Mouse (Mus musculus): ENCODE results near the gene Mcat.

The Mcat gene

DNA sequence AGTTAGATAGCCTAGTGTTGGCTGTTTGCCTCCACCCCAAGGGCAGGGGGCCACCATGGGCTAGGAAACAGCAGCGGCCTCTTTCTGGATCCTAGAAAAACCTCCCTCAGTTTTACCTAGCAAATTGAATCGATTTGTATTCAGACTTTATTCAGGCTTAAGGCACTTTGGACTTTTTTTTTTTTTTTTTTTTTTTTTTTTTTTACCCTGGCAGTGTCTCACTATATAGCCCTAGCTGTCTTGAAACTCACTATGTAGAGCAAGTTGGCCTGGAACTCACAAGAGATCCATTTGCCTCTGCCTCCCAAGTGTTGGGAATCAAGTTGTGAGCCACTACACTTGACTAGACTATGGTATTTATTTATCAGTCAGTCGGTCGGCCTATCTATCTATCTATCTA lies 33.2 kb upstream of the Mcat start:
- Histone ChIP-seq H3K4me1 (replicated peaks; ENCODE audit: low read depth, low read length) (peaks cover 29% of the 10 kb centered on the region), H3K9me3 (ENCODE audit: low read length) (no peaks in the 10 kb centered on the region), H3K4me3 (replicated peaks; ENCODE audit: low read length) (no peak overlapping the region), H3K36me3 (ENCODE audit: insufficient read depth, low read length) (peaks cover 16% of the 10 kb centered on the region), H3K27me3 (ENCODE audit: insufficient read depth, low read length) (no peaks in the 10 kb centered on the region)
- TF ChIP-seq NANOG (IDR thresholded peaks at IDR 0.05; ENCODE audit: borderline replicate concordance, low read length), result no peak
- TF ChIP-seq POU5F1 (IDR thresholded peaks at IDR 0.05; ENCODE audit: borderline replicate concordance, low read length), result no peak
- TF ChIP-seq CTCF (conservative IDR thresholded peaks at IDR 0.05; ENCODE audit: low read length), result no peak

DNA sequence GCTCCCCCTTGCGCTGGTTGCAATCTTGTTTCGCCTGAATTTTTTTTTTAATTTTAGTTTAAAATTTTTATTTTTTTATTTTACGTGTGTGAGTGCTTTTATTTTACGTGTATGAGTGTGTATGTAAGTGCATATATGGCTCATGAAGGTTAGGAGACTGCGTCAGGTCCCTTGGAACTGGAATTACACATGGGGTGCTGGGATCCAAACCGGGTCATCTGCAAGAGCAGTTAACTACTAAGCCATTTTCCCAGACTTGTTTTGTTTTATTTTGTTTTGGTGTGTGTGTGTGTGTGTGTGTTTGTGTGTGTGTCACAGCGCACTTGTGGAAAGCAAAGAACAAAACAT lies 31.8 kb upstream of the Mcat start:
- TF ChIP-seq POU5F1 (IDR thresholded peaks at IDR 0.05; ENCODE audit: borderline replicate concordance, low read length), result no peak
- TF ChIP-seq CTCF (conservative IDR thresholded peaks at IDR 0.05; ENCODE audit: low read length), result no peak
- TF ChIP-seq NANOG (IDR thresholded peaks at IDR 0.05; ENCODE audit: borderline replicate concordance, low read length), result no peak

DNA sequence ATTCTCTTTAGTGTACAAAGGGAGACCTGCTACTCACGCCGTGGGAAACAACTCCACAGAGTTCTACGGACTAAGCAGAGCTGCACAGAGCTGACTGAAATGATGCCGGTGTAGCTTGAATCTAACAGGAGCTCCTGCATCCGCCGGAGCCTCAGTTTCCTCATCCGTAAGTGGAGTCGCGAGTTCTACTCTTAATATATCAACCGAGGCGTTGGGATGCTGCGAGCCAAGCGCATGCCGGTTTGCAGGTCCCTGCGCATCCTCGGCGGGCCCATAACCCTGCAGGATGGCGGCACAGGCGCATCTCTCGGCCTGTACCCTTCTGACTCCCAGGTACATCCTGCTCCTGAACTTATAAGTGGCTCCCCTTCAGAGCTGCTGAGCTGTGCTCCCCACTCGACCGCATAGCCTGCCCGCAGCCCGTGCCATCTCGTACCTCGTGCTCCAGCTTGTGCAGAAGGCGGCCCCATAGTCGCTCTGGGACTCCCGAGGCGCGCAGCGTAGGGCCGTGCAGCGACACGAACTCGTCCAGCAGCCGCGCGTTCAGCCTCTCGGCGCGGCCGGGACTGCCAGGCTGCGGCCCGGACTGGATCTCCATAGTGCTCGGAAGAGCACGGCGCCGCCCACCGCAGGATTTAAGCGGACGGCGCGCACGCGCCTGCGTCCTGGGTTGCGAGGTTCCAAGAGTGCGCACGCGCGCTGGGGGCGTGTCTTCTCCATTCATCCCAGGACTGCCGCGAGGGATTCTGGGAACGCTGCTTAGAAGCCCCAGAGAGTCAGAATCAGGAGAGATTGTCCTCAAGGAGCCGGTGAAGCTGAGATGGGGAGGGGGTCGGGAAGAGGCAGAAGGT lies 31.2 kb upstream of the Mcat start, which contains the start of gene Ttll12:
TSS of gene Ttll12 (minus strand) at position 645 of the 851 bp plus-strand sequence.
- no peaks in the 10 kb centered on the region for H3K9me3 ChIP-seq (ENCODE audit: low read length)
- H3K36me3 ChIP-seq (ENCODE audit: insufficient read depth, low read length), result peaks cover 37% of the 10 kb centered on the region
- H3K27me3 ChIP-seq (ENCODE audit: insufficient read depth, low read length), result no peaks in the 10 kb centered on the region
- peak within 1 kb of the TSS; percentile 90 for H3K4me3 ChIP-seq (replicated peaks; ENCODE audit: low read length)
- TF ChIP-seq POU5F1 (IDR thresholded peaks at IDR 0.05; ENCODE audit: borderline replicate concordance, low read length) (no peak), CTCF (conservative IDR thresholded peaks at IDR 0.05; ENCODE audit: low read length) (no peak), NANOG (IDR thresholded peaks at IDR 0.05; ENCODE audit: borderline replicate concordance, low read length) (no peak)
- peaks cover 36% of the 10 kb centered on the region for H3K4me1 ChIP-seq (replicated peaks; ENCODE audit: low read depth, low read length)

More for the DNA sequence above, 31.8 kb upstream of the Mcat start:
- H3K4me3 ChIP-seq (replicated peaks; ENCODE audit: low read length), result peak overlapping the region; percentile 90
- peaks cover 36% of the 10 kb centered on the region for H3K4me1 ChIP-seq (replicated peaks; ENCODE audit: low read depth, low read length)
- H3K27me3 ChIP-seq (ENCODE audit: insufficient read depth, low read length), result no peaks in the 10 kb centered on the region
- no peaks in the 10 kb centered on the region for H3K9me3 ChIP-seq (ENCODE audit: low read length)
- H3K36me3 ChIP-seq (ENCODE audit: insufficient read depth, low read length), result peaks cover 31% of the 10 kb centered on the region

DNA sequence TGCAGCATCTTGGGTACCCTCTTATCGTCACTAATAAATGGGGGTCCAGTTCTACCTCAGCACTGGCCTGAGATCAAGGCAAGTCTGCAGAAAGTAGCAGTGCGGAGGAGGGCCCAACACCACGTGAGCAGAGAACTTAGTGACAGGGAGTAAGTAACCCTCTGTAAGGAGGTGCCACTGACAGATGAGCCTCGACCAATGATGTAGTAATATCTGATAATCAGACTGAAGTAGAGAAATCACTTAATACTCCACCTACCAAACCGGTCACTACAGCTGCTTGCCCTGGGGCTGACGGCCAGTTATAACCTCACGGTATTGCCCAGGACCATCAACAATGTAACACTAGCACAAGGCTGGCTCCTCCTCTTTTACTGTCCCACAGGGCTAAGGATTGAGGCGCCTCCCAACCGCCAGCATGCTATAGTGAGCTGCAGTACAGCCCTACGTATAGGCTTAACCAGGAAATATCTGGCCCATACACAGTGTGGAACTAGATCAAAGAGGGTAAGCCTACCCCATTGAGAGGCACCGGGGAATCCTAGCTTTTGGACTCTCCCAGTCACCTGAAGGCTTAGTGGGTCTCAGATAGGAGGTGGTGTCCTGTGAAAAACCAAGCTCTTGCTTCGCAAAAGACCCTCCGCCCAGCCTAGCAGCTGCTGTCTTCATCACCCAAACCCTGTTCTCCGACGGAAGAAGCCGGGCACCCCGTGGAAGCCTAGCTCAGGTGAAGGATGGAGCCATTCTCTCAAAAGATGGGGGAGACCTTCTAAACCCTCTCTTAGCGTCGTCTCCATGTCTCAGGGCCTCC lies 30.3 kb upstream of the Mcat start:
- peak overlapping the region; percentile 90 for H3K4me3 ChIP-seq (replicated peaks; ENCODE audit: low read length)
- H3K36me3 ChIP-seq (ENCODE audit: insufficient read depth, low read length), result peaks cover 44% of the 10 kb centered on the region
- no peaks in the 10 kb centered on the region for H3K9me3 ChIP-seq (ENCODE audit: low read length)
- peaks cover 36% of the 10 kb centered on the region for H3K4me1 ChIP-seq (replicated peaks; ENCODE audit: low read depth, low read length)
- TF ChIP-seq CTCF (conservative IDR thresholded peaks at IDR 0.05; ENCODE audit: low read length) (no peak), NANOG (IDR thresholded peaks at IDR 0.05; ENCODE audit: borderline replicate concordance, low read length) (no peak), POU5F1 (IDR thresholded peaks at IDR 0.05; ENCODE audit: borderline replicate concordance, low read length) (no peak)
- no peaks in the 10 kb centered on the region for H3K27me3 ChIP-seq (ENCODE audit: insufficient read depth, low read length)

- H3K36me3 ChIP-seq (ENCODE audit: insufficient read depth, low read length), result peaks cover 50% of the 10 kb centered on the region
- H3K27me3 ChIP-seq (ENCODE audit: insufficient read depth, low read length), result no peaks in the 10 kb centered on the region
- H3K4me3 ChIP-seq (replicated peaks; ENCODE audit: low read length), result 0 out of 2 replicates have a peak overlapping the region, but pooled peaks have one; percentile 90
- H3K4me1 ChIP-seq (replicated peaks; ENCODE audit: low read depth, low read length), result peaks cover 36% of the 10 kb centered on the region
- TF ChIP-seq NANOG (IDR thresholded peaks at IDR 0.05; ENCODE audit: borderline replicate concordance, low read length) (no peak), POU5F1 (IDR thresholded peaks at IDR 0.05; ENCODE audit: borderline replicate concordance, low read length) (no peak), CTCF (conservative IDR thresholded peaks at IDR 0.05; ENCODE audit: low read length) (no peak)
- no peaks in the 10 kb centered on the region for H3K9me3 ChIP-seq (ENCODE audit: low read length)
These were observed 29.6 kb upstream of the Mcat start for GRCm38 (mm10) chr15:83593189-83593585.

GRCm38 (mm10) chr15:83592260-83593188 lies 28.9 kb upstream of the Mcat start:
- Histone ChIP-seq H3K4me3 (replicated peaks; ENCODE audit: low read length) (no peak overlapping the region), H3K4me1 (replicated peaks; ENCODE audit: low read depth, low read length) (peaks cover 36% of the 10 kb centered on the region), H3K9me3 (ENCODE audit: low read length) (no peaks in the 10 kb centered on the region), H3K36me3 (ENCODE audit: insufficient read depth, low read length) (peaks cover 55% of the 10 kb centered on the region), H3K27me3 (ENCODE audit: insufficient read depth, low read length) (no peaks in the 10 kb centered on the region)
- no peak for TF ChIP-seq POU5F1 (IDR thresholded peaks at IDR 0.05; ENCODE audit: borderline replicate concordance, low read length)
- no peak for TF ChIP-seq CTCF (conservative IDR thresholded peaks at IDR 0.05; ENCODE audit: low read length)

- H3K36me3 ChIP-seq (ENCODE audit: insufficient read depth, low read length), result peaks cover 63% of the 10 kb centered on the region
These were observed 28.2 kb upstream of the Mcat start for GRCm38 (mm10) chr15:83591758-83592157.

More at GRCm38 (mm10) chr15:83591758-83592157, 28.2 kb upstream of the Mcat start:
- Histone ChIP-seq H3K4me1 (replicated peaks; ENCODE audit: low read depth, low read length) (peaks cover 39% of the 10 kb centered on the region), H3K27me3 (ENCODE audit: insufficient read depth, low read length) (no peaks in the 10 kb centered on the region), H3K9me3 (ENCODE audit: low read length) (no peaks in the 10 kb centered on the region), H3K4me3 (replicated peaks; ENCODE audit: low read length) (no peak overlapping the region)
- TF ChIP-seq CTCF (conservative IDR thresholded peaks at IDR 0.05; ENCODE audit: low read length) (no peak), POU5F1 (IDR thresholded peaks at IDR 0.05; ENCODE audit: borderline replicate concordance, low read length) (no peak), NANOG (IDR thresholded peaks at IDR 0.05; ENCODE audit: borderline replicate concordance, low read length) (no peak)
